Mouse (Mus musculus): ENCODE data around the gene Fam160a1.

Fam160a1 gene

DNA sequence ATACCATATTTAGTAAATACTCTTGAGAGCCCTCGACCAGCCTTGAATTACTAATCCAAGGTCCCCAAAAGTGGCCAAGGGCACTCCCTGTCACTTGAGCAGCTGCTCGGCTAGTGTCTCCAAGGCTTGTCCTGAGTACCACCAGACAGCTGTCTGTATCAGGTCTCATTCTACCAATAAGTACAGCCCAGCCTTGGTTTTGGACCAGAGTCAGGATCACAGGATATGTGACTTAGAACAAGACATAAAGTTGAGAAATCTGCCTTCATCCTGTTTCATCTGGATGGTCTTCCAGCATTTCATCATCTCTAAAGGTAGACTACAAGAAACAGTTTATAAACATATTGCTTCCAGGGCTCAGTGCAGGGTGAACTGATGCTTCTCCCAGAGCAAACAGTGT, 183.4 kb downstream of the Fam160a1 start:
- CTCF ChIA-PET: no interaction called here

DNA sequence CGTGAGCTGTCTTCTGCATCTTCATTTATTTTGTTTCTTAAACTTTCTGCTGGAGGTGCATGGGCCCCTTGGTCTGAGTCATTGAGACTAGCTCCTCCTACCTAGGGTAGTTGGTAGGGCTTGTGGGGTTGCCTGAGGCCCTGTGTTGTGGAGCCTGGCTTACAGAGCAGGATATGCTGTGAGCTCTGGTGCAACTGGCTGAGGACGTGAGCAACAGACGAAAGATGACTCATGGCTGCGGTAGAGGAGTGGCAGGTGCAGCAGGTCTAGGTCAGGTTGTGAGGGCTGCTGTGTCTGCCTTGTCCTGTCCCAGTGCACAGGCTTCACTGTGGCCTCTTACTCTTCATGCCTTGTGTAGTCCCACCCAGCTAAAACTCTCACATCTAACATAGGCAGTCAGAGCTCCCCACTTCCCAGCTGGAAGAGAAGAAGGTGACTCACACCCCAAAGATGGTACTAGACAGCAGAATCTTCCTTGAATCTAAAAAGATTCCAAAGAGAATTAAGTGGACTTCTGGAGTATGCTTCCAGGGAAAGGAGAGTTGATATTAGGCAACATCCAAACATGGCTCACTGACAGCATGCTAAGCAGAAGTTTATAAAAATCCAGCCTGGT, 187.1 kb downstream of the Fam160a1 start:
- CTCF ChIA-PET: no interaction called here

GRCm38 (mm10) chr3:85619751-85620150, 197.3 kb downstream of the Fam160a1 start:
- CTCF ChIA-PET: no interaction called here

DNA sequence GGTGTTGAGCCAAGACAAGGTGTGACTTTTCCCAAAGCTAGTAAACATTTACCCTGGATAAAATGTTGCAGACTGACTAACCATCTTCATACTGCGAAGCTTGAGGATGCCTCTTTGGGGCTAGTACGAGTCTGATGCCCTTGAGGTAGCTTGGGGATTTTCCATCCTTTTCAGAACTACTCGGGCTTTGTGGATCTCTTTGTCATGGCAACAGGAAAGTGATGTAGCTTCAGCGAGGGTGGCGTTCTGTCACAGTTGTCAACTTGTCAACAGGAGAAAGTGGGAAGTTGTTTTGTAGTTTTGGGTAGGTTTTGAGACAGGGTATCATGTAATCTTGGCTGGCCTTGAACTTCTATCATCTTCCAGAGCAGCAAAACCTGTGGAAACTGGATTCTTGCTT, 197.7 kb downstream of the Fam160a1 start:
- CTCF ChIA-PET: no interaction called here

GRCm38 (mm10) chr3:85618885-85619284, 198.2 kb downstream of the Fam160a1 start:
- CTCF ChIA-PET: no interaction called here

GRCm38 (mm10) chr3:85616389-85616788, 200.7 kb downstream of the Fam160a1 start:
- CTCF ChIA-PET: no interaction called here

All from spleen, embryonic (tissue).